Mouse (Mus musculus) gastrocnemius, postnatal 4 days (tissue): ENCODE measurements around the gene Fto. TPM values are rescaled to one million over a fixed set of nuclear protein-coding genes. Genes with fewer than 3 reads are reported as not detected.
A peak's percentile ranks its signal among the peaks of the same experiment; 100 is the strongest.

ENCODE experiments used
- DNase-seq, 2 experiments: peaks; one replicate each; pipeline ENCODE4 v3.0.0; 2021 to 2022; ENCODE audit warnings: low spot score in 2 of 2, mixed read lengths in 2 of 2
- total RNA-seq, 2 experiments: library from RNA; stranded (reverse); gene quantifications; 2 replicates each; pipeline ENCODE4 v1.2.3; 2021

The Fto gene
- total RNA-seq, 2 experiments from 2014 or later, result 153 to 154 TPM

DNA sequence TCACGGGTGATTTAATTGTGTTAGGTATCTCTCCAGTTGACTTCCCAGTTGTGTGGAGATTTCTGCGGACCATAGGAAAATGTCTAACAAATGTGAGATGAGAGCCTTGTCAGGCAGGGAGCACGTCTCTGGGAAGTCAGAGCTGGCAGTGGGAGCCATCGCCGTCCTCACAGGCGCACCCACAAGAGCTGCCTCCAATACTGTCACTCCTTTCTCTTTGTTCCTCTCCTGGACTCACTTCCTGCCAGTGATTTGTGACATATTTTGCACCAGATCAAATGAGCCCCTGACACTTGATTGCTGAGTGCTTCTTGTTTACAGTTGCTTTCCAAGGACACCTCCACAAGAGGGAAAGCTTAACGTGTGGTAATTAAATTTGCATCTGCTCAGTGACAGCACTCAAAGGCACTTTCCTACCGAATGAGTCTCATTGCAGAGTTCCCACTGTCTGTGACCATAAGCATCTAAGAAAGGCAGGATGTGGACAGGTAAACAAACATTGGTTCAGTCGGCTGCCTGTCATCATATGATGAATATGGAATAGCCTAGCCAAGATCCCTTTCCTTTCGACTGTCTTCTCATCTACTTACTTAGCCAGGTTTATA lies 42.1 kb downstream of the Fto start:
- no peak for DNase-seq

DNA sequence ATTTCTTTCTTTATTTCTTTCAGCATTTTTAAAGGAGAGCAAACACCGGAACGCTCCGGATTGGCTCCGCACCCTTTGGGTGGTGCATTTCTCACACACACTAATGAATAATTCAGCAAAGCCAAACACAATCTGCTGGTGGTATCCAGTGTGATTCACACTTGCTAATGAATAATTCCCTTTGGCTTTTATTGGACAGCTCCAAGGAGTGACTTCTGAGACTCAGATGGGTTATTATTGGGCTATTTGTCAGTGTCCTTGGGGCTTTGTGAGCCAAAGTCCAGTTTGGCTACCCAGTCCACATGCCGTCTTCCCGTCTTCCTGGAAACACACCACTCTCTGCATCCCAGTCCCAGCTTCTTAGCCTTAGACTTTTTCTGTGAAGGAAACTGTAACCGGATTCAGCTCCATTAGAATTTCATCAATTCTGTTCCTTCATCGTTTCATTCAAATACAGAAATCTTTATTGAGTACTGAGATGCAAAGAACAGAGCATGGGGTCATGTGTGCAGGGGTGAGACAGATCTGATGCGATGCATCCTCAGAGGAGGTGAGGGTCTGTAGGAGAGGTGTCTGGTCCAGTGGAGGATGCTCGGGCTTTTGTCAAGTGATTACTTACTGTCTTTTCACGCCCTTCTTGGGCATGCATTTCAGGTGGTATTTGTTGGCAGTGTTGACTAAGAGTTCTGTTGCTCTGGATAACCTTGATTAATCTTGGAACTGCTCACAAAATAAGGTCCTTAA lies 42.8 kb downstream of the Fto start:
- no peak for DNase-seq

- no peak for DNase-seq
Measured at GRCm38 (mm10) chr8:91357493-91358014, 44.2 kb downstream of the Fto start.

GRCm38 (mm10) chr8:91358016-91358415 lies 44.7 kb downstream of the Fto start:
- DNase-seq, result no peak

DNA sequence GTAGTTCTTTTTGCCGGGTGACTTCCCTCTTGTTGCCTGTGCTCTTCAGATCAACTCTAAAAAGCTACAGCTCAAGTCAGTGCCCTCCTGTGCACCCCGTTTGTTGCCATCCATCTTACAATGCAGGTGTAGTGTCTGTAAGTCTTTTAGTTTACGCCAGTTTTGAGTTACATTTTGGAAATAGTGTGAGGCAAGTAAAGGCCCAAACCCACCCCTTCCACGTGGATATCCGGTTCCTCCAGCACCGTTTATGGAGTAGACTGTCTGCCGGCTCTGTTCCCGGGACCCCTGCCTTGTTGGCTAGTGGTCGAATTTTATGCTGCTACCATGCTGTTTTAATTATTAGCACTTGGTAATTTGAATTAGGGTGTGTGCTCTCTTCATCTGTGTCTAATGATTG lies 46.2 kb downstream of the Fto start:
- no peak for DNase-seq

- no peak for DNase-seq
Measured at GRCm38 (mm10) chr8:91360644-91361357, 47.5 kb downstream of the Fto start.

- DNase-seq, result no peak
Measured at GRCm38 (mm10) chr8:91363272-91363860, 50.0 kb downstream of the Fto start.

- DNase-seq, result no peak
Measured at GRCm38 (mm10) chr8:91364216-91364615, 50.9 kb downstream of the Fto start.

DNA sequence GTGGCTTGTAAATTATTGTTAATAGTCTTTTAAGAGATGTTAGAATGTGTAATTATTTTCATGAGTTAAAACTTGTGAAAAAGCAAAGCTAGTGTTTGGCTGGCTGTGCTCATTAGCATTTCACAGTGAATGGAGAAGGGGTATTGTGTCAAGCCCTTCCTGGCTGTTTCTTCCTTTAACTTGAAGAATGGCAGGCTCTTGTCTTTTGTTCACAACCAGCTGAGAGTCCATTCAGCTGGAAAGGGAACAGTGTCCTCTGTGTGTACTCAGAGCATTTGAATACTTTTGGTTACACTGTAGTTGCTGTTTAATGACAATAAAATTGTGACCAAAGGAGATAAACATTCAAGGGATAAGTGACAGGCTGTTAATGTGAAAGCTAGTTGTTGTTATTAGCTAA lies 52.5 kb downstream of the Fto start:
- no peak for DNase-seq

- DNase-seq, result no peak
Measured at GRCm38 (mm10) chr8:91370899-91371298, 57.6 kb downstream of the Fto start.

DNA sequence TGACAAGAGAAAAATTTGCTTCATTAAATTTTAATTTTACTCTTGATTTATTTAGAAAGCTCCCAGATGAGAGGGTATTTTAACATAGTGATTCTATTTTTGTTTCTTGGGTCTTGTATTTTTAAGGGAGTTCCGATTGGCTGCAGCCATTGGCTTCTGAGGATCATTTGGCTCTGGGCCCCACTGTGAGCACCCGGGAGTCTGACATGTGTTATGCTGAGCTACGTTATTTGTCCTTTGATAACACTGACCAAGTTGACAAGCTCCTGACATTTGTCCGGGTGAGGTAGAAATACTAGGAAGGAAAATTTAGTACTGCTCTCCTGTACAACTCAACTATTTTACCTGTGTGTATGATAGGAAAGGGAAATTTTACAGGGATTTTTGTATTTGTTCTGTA lies 58.7 kb downstream of the Fto start:
- no peak for DNase-seq

DNA sequence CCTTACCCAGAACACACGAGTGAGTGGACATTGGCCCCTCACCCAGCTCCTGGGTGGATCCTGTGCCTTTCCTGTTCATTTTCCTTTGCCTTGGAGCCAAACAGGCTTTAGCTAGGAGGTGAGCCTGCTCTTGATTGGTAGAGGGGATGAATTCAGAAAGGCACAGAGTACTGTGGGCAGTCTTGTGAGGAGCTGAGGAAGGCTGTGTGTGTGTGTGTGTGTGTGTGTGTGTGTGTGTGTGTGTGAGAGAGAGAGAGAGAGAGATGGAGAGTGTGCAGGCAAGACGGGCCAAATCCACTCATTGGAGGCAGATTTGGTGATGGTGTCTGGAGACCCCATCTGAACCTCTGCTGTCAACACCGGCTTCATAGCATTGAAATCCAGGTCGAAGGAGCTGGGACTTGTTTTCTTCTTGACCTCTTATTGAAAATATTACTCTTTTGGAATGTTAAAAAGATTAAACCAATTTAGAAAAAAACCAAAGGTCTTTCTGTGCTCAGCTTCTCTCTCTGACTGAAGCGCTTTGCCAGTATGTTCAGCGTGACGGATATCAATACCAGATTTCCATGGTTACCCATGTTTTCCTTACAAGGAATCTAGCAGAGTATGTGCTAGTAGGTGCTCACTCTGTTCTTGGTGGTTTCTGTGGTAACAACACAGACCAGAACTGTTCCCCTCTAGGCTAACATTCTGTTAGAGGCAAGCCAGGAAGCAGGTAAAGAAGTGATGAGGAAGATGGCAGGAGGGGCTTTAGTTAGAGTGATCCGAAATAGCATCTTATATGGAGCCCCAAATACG lies 59.7 kb downstream of the Fto start:
- no peak for DNase-seq

DNA sequence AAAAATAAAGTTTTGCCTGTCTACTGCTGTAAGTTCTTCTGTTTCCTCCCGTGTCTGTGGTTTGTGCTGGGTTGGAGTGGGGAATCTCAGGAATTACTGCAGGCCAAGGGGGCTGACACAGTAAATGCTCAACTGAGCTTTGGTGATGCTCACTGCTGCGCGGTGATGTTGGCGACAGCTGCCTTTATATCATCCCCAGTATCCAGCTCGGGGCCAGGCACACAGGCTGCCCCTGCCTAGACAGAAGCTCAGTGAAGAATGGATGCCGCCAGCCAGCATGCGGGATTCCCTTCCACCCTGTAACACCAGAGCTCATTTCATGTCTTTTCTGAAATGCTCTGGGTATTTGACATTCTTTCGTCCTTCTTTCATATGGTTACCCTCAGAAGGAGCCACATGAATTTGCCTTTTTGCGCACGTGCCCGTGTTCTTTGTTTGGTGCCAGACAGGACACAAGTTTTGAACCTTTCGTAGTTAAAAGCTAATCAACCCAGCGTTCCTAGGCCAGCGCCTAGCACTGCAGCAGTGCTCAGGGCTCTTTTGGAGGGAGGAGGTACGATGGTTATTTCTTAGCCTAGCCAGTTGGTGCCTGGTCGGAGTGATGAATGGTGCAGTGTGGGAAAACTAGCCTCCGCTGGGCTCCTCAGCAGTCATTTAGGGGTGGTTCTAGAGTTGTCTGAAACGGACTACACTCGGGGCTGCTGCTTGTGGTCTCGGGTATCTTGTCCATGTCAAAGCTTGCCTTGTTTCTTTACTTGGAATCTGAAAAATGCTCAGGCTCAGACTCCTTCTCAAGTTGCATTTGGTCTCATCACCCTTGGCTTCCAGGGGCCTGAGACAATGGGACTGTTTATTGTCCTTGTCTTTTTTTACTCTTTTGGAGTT lies 62.0 kb downstream of the Fto start:
- no peak for DNase-seq

DNA sequence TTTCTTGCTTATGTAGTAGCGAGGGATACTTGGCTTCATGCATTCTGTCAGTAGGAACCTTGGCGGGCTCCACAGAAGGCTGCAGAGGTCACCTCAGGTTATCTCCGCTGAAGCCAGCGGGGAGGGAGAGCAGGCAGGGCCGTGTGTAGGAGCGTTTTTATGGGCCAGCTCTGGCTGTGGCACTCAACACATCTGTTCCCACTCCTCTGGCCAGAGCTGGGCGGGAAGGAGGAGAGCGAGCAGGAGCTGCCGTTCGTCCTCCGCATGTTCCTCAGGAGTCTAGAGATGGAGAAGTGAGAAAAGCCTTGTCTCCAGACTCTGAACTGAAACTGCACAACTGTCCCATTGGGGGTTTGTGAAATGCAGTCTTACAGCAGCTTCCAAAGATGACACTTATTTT lies 63.5 kb downstream of the Fto start:
- DNase-seq, result peak; percentile 27 to 65

DNA sequence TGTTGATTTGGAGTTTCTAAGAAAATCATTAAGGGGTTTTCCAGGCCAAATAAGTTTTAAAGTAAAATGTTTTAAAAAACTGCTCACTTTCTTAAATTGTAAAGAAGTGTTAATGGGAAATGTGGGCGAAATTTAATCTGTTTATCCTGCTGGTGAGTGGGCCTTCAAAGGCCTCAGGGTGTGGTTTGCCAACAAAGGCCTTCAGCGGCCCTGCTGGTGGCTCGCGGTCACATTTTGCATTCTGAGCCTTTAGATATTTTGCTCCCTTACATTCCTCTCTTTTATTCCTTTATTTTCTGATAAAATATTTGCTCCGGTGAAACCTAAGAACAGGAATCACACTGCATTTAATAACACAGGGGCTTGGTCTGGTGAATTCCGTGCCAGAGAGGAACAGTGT lies 64.0 kb downstream of the Fto start:
- DNase-seq, result no peak

- DNase-seq, result peak; percentile 48 to 82
Measured at GRCm38 (mm10) chr8:91378846-91379499, 65.6 kb downstream of the Fto start.

GRCm38 (mm10) chr8:91380796-91381542 lies 67.6 kb downstream of the Fto start:
- no peak for DNase-seq

- DNase-seq, result no peak
Measured at GRCm38 (mm10) chr8:91381543-91382106, 68.3 kb downstream of the Fto start.
